Mouse (Mus musculus) v-Abl transformed pro-B cells (cell line): ENCODE measurements around the gene Cntnap1.
"Not testable (repeated sequence)": the region's sequence is repeated elsewhere in the genome, so short reads cannot be mapped to it uniquely, and the experiment has no call there.

Experiments
- in situ Hi-C, 2 experiments: fragments of 400-800 bp; cut with MboI; formaldehyde crosslinking; loops; one replicate each; pipeline ENCODE4 v1.15.1; 2025; ENCODE audit not compliant: unreplicated experiment in 2 of 2

Cntnap1 gene

GRCm38 (mm10) chr11:101170354-101170810, at the start of gene Cntnap1:
Gene Cntnap1, plus strand, starts transcription at chr11:101170523.
- in situ Hi-C loops: loop anchor here (5.0 kb wide), 2 partner anchors 38 to 88 kb away; partner anchors contain the start of gene Coasy (in 1 of the 2)

- in situ Hi-C loops: no loop called here
These were observed 49.7 kb upstream of the Cntnap1 start for GRCm38 (mm10) chr11:101120545-101121188.

- in situ Hi-C loops: not testable (repeated sequence)
These were observed 45.8 kb upstream of the Cntnap1 start for GRCm38 (mm10) chr11:101124494-101124893.

GRCm38 (mm10) chr11:101125008-101125407, 45.3 kb upstream of the Cntnap1 start:
- in situ Hi-C loops: not testable (repeated sequence)

GRCm38 (mm10) chr11:101127075-101127474, 43.2 kb upstream of the Cntnap1 start:
- in situ Hi-C loops: no loop called here

GRCm38 (mm10) chr11:101128996-101129577, 41.2 kb upstream of the Cntnap1 start:
- in situ Hi-C loops: no loop called here

- in situ Hi-C loops: loop anchor here (5.0 kb wide), 1 partner anchor 42 kb away; the partner anchor contains the start of genes Cntnap1 (in 2 of the 2) and Plekhh3 (in 2 of the 2)
These were observed 40.1 kb upstream of the Cntnap1 start for GRCm38 (mm10) chr11:101130056-101130756.

- in situ Hi-C loops: loop anchor here (5.0 kb wide), 1 partner anchor 41 kb away; the partner anchor contains the start of genes Cntnap1 (in 2 of the 2) and Plekhh3 (in 2 of the 2)
These were observed 39.1 kb upstream of the Cntnap1 start for GRCm38 (mm10) chr11:101131187-101131586.

- in situ Hi-C loops: loop anchor here (5.0 kb wide), 1 partner anchor 41 kb away; the partner anchor contains the start of genes Cntnap1 (in 2 of the 2) and Plekhh3 (in 2 of the 2)
These were observed 38.6 kb upstream of the Cntnap1 start for GRCm38 (mm10) chr11:101131701-101132100.

GRCm38 (mm10) chr11:101133037-101133436, 37.3 kb upstream of the Cntnap1 start:
- in situ Hi-C loops: loop anchor here (5.0 kb wide), 1 partner anchor 39 kb away; the partner anchor contains the start of genes Cntnap1 (in 2 of the 2) and Plekhh3 (in 2 of the 2)

- in situ Hi-C loops: loop anchor here (5.0 kb wide), 1 partner anchor 38 kb away; the partner anchor contains the start of genes Cntnap1 (in 2 of the 2) and Plekhh3 (in 2 of the 2)
These were observed 36.0 kb upstream of the Cntnap1 start for GRCm38 (mm10) chr11:101134217-101134865.

GRCm38 (mm10) chr11:101137000-101137399, 33.3 kb upstream of the Cntnap1 start:
- in situ Hi-C loops: no loop called here

GRCm38 (mm10) chr11:101138536-101139181, 31.7 kb upstream of the Cntnap1 start:
- in situ Hi-C loops: no loop called here

- in situ Hi-C loops: no loop called here
These were observed 30.0 kb upstream of the Cntnap1 start for GRCm38 (mm10) chr11:101140164-101140819.

GRCm38 (mm10) chr11:101141088-101141487, 29.2 kb upstream of the Cntnap1 start:
- in situ Hi-C loops: no loop called here

- in situ Hi-C loops: no loop called here
These were observed 27.9 kb upstream of the Cntnap1 start for GRCm38 (mm10) chr11:101142215-101142967.

GRCm38 (mm10) chr11:101143338-101144225, 26.7 kb upstream of the Cntnap1 start:
- in situ Hi-C loops: no loop called here

- in situ Hi-C loops: no loop called here
These were observed 23.9 kb upstream of the Cntnap1 start for GRCm38 (mm10) chr11:101146377-101146776.
